Mouse (Mus musculus) liver, adult (tissue): ENCODE measurements around the gene Csn1s2b.

Experiments
- GATA4 ChIP-seq: IDR thresholded peaks from 2 replicates; pipeline ENCODE4 v1.6.1; 2014; ENCODE audit warnings: mild to moderate bottlenecking, low read length; ENCODE audit not compliant: insufficient replicate concordance

The Csn1s2b gene

DNA sequence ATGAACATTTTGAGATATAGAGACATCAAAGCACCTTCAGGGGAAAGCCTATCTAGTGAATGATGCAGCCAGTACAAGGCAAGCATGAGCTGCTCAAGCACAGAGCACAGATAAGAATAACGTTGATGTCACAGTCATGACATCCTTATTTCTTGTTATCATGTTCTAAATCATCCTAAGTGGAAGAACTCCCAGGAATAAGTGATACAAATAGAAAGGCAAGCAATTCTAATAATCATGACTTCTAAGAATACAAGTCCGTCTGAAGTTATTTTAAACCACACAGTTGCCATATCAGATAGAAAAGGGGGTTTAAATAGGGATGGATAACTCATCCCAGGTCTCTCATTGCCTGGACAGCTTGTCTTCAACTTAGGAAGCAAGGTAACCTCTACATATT, at the start of gene Csn1s2b:
Gene Csn1s2b, plus strand, starts transcription at position 301 of the 400 bp plus-strand sequence.
- TF ChIP-seq GATA4 = no peak

DNA sequence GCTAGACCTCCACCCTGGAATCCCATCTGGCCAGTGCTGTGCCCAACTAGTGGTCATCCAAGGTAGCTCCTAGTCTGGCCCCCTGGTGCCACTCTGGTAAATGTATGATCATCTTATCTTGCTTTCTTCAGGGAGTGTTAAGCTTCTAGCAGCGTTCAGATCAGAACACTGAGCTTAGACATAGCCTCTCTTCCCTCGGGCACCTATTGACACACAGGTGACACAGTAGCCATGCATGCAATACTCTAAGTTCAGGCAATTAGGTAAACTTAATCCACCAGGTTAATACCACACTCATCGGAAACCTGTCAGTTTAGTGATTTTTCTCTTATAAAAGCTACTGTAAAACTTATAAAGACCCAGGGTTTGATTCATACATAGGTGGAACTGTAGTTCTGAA, 43.3 kb upstream of the Csn1s2b start:
- TF ChIP-seq GATA4 = no peak

DNA sequence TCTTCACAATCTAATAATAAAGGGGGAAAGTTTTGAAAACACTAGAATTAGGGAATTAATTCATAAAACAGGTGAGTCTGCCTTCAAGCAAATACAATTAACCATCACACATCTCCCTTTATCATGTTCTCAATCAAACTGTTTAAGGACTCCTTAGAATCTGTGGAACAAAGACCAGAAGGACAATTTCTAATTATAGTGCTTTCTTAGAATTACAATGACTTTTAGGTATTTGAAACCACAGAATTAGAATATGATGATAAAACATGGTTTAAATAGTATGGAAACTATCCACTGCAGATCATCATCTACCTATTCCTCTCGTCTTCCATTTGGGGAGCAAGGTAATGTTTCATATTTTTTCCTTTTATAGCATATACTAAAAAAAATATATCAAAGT, 33.6 kb upstream of the Csn1s2b start, which contains the start of gene Csn1s2a:
Gene Csn1s2a, plus strand, starts transcription at position 301 of the 400 bp plus-strand sequence.
- no peak for TF ChIP-seq GATA4

DNA sequence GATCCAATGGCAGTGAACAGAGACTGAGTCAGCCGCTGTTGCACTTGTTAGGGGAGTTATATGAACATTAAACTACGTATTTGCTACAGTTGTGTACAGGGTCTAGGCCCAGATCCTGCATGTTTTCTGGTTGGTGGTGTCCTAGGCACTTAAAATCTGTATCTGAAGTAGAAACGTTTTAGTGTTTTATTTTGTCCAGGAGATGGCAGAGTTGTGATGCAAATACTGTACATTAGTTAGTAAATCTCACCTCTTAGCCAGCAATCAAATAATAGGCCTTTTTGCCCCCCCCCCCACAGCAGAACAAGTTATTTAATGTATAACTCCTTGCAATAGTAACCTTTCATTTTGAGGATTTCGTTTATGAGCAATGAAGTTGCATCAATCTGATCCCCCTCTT, 25.2 kb upstream of the Csn1s2b start:
- TF ChIP-seq GATA4 = no peak

DNA sequence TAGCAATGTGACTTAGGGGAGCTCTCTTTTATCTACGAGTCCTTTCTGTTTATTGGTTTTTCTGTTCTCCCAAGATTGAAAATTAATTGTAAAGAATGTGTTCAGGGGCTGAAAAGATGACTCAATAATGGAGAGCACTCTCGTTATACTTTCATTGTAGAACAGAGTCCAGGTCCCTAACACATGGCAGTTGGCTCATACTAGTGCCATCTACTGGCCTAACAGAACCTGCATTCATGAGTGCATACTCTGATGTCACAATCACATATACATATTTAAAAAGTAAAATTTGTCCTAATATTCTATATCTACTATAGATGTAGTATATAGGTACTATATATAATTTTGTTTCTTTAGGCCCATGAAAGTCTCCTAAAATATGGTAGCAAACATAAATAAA, 1.4 kb downstream of the Csn1s2b start:
- TF ChIP-seq GATA4 = no peak

DNA sequence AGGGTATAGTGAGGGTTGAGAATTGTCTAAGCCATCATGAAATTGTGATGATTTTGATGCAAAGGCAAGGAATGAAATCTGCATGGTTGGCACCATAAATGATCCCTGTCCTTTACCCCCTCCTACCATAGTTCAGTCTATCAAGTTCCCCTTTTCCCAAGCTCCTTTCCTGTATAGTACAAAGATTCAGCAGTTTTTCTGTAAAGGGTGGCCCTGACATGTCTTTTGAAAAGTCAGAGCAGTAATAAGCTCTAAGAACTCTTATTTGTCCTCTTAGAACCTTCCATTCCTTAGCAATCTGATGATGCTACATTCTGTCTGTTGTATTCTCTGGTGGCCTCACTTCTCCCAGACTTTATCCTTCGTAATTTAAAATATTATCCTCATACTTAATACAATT, 17.5 kb downstream of the Csn1s2b start, which contains the start of gene Prr27:
Gene Prr27, plus strand, starts transcription at position 301 of the 400 bp plus-strand sequence.
- no peak for TF ChIP-seq GATA4

DNA sequence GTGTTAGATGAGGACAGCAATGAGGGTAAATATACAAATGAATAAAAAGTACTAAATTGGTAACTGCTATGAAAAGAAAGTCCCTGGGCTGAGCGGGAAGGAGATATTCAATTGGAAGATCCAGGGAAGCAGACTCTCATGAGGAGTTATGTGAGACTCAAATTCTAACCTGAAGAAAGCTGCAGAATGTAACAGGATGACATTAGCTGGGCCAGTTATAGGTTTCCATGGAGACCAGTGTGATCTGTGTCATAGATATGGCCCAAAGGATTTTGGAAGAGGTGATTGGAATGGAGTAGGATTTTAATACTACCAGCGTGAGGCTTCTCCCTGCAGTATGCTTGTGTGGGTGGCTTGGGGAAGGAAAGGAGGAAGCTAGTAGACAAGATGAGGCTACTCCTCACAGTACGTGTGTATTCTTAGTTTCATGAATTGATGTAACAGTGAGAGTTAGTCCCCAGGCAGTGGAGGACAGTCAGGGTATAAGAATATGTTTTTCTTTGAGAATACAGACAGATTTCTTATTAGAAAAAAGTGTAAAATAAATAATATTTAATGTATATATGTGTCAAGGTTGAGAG, 47.3 kb downstream of the Csn1s2b start:
- TF ChIP-seq GATA4 = no peak

DNA sequence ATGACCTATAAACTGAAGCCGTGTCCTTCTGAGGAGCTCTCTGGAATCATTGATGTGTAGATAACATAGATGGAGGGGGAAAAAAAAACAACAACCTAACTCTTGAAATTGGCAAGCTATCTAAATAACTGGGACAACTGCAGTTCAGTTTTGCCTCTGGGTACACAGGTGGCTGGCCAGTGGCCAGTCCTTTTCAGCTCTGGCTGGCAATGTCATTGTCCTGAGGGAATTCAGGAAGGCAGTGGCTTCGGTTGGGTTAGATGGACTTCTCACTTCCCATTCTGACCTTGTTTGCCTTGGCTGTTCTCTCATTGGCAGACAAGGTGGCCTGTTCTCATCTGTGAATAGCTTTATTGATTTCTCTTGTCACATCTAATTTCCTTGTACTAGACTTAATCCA, 62.2 kb downstream of the Csn1s2b start:
- TF ChIP-seq GATA4 = no peak

DNA sequence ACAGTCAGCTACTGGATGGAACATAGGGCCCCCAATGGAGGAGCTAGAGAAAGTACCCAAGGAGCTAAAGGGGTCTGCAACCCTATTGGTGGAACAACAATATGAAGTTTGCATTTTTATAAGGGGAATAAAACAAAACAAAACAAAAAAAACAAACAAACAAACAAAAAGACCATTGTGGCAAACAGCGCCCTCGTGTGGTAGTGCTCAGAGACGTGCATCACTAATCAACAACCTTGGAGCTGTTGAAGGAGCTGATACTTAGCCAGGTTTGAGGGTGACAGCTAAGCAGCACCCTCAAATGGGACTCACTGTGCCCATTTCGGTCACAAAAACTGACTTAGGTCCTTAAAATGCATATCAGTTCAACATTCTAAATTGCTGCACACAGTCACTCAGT, 63.5 kb downstream of the Csn1s2b start:
- TF ChIP-seq GATA4 = no peak
